Mouse (Mus musculus) stomach, embryonic 15.5 days (tissue): Measurements from ENCODE around the gene Larp7. TPM values are rescaled to one million over a fixed set of nuclear protein-coding genes. Genes with fewer than 3 reads are reported as not detected.

Experiments
- ATAC-seq: fragments of 200-750 bp; cut with Nextera tagmentation; 2 replicates; pipeline ENCODE4 v1.8.0; 2017; ENCODE audit warnings: low read depth, moderate number of reproducible peaks, moderate TSS enrichment; ENCODE audit not compliant: insufficient read depth, low FRiP score
- H3K27ac ChIP-seq: fragments of 300-500 bp; sonication (generic); 2 replicates; pipeline ENCODE4 v1.5.1; 2015; ENCODE audit warnings: mild to moderate bottlenecking, inconsistent platforms
- H3K27me3 ChIP-seq: fragments of 300-500 bp; sonication (generic); replicated peaks from 2 replicates; pipeline ENCODE4 v1.6.1; 2015; ENCODE audit warnings: inconsistent platforms
- H3K36me3 ChIP-seq: fragments of 300-500 bp; sonication (generic); 2 replicates; pipeline ENCODE4 v1.6.1; 2015; ENCODE audit warnings: inconsistent platforms
- H3K4me1 ChIP-seq: fragments of 300-500 bp; sonication (generic); 2 replicates; pipeline ENCODE4 v1.6.1; 2015; ENCODE audit warnings: inconsistent platforms
- H3K4me2 ChIP-seq: fragments of 300-500 bp; sonication (generic); 2 replicates; pipeline ENCODE4 v1.6.1; 2015; ENCODE audit warnings: mild to moderate bottlenecking, inconsistent platforms
- H3K4me3 ChIP-seq: fragments of 300-500 bp; sonication (generic); replicated peaks from 2 replicates; pipeline ENCODE4 v1.5.1; 2015; ENCODE audit warnings: inconsistent platforms
- H3K9ac ChIP-seq: fragments of 300-500 bp; sonication (generic); 2 replicates; pipeline ENCODE4 v1.6.1; 2015; ENCODE audit warnings: inconsistent platforms
- H3K9me3 ChIP-seq: fragments of 300-500 bp; sonication (generic); 2 replicates; pipeline ENCODE4 v1.6.1; 2016; ENCODE audit warnings: inconsistent platforms
- WGBS: fragments of 180-500 bp; shearing (Covaris S2); methylation state at CpG from one replicate; pipeline ENCODE4 v1.1.7; 2015; 5-methylcytosine and 5-hydroxymethylcytosine counted together
- microRNA counts: library from miRNA; unstranded; fragments of <30 nt; microRNA quantifications from one replicate; lab custom pipeline; 2016
- microRNA-seq: library from miRNA; unstranded; fragments of <30 nt; microRNA quantifications from one replicate; pipeline ENCODE4, GENCODE M21; 2016
- polyA plus RNA-seq: library from polyadenylated mRNA; unstranded; fragments of >200 nt; fragmentation: Nextera tagmentation; extraction: Ambion mirVana; gene quantifications from 2 replicates; pipeline ENCODE4 v1.2.1, GENCODE M21; 2015

The Larp7 gene
- polyA plus RNA-seq, 1 experiment from 2014 or later, result 50.9 TPM

DNA sequence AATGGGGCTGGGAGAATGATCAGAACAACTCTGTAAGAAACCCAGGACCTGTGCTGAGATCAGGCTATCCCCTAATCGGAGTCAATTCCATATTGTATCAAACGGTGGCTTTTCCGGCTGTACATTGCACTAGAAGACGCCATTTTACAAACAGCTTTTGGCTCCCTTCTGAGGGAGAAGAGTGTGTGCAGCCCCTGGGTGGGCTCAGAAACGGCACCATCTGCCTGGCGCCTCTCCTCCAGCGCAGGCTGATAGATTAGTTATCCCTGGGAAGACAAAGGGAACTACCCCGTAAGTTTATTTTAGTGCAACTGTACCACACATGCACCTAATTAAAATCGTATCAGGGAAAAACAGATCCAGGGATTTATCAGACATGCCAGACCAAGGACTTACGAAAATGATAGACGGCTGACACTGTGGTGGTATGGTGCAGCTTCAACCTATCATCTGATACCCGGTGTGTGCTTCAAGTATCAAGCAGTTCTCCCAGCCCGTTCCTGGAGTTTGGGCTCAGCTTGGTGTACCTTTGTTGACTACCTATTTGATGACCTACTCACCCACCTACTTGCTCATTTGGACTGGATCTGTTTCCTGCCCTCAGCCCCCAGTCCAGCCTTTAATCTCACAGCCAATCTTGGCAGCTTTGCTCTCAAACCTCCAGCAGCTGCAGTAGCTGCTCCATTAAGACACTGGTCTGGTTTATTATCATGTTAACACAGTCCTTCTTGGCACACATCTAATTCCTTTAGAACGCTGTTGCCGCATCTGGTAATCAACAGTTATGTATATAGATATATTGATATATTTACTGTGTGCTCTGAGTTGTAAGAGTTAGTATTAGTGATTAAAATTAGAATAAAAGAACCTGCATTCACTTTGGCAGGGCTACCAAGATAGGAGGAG lies 45.0 kb downstream of the Larp7 start:
- H3K4me2 ChIP-seq, result no peak overlapping the region
- no peaks in the 10 kb centered on the region for H3K36me3 ChIP-seq
- H3K9me3 ChIP-seq, result no peaks in the 10 kb centered on the region
- H3K27ac ChIP-seq, result no peak overlapping the region
- no peaks in the 10 kb centered on the region for H3K4me1 ChIP-seq
- WGBS, result 67% methylated on average over 15 of the region's 15 CpGs
- no peak for ATAC-seq
- no peaks in the 10 kb centered on the region for H3K27me3 ChIP-seq
- no peak overlapping the region for H3K4me3 ChIP-seq
- no peak overlapping the region for H3K9ac ChIP-seq

DNA sequence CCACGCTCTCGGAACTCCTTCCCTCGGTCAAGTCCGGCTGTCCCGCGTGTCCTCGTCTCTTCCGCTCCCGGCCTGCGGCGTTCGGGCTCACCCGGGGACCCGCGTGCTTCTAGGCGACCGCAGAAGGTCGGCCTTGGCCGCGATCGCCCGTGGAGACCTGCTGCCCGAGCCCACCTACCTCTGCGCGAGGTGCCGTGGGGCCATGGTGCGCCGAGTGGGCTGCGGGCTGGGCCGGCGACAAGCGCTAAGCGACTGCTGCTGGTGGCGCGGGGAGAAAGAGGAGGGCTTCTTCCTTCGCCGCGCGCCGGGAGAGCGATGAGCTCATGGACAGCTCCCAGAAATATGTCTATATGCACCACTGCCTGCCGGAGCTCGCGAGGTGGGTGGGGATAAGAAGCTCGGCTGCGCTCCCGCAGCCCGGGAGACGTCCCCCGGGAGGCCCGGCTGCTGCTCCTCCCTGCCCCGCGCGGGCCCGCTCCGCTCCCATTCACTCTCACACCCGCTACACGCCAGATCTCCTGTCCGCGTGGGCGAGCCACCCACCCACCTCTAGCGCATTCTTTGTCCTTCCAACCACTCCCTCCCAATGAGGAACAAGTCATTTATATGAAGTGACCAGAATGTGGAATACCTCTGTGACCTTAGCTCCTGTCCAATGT lies 54.3 kb downstream of the Larp7 start, which contains the start of gene Ank2:
Gene Ank2 (minus strand): TSS at position 609 of the 659 bp plus-strand sequence.
- Histone ChIP-seq H3K4me2 (peak within 1 kb of the TSS; percentile 99), H3K9me3 (no peaks in the 10 kb centered on the region), H3K4me3 (peak within 1 kb of the TSS; percentile 60), H3K27me3 (peaks cover 26% of the 10 kb centered on the region), H3K9ac (peak within 1 kb of the TSS; percentile 38; the same call in 1 of the 2 replicates), H3K4me1 (peaks cover 15% of the 10 kb centered on the region), H3K36me3 (no peaks in the 10 kb centered on the region), H3K27ac (no peak within 1 kb of the TSS)
- peak; percentile 79 for ATAC-seq
- under 1% methylated on average over 58 of the region's 62 CpGs for WGBS

DNA sequence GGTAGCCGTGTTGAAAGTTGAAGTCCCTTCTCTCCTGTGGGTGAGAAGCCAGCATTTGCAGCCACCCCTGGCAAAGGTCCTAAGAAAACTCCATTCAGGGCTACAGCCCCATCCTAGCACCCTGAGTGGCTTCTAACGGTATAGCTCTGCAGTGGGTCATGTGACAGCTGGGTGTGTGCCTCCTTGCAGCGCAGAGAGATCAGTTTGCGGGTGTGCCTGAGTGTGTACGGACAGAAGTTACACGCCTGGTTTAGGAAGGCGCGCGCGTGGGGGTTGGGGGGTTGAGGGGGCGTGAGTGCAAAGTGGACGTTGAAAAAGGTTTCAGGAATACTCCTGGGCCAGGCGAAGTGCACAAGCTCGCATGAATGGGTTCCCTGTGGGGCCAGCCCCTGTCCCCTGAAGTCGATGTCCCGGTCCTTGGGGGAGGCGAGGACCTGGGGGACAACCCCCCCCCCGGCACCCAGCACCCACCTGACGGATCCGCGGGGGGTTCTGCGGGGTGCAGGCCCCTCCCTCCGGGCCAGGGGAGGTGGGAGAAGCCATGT lies 54.9 kb downstream of the Larp7 start:
- no peaks in the 10 kb centered on the region for H3K36me3 ChIP-seq
- H3K9me3 ChIP-seq, result no peaks in the 10 kb centered on the region
- no peak overlapping the region for H3K27ac ChIP-seq
- H3K4me1 ChIP-seq, result peaks cover 15% of the 10 kb centered on the region
- peak overlapping the region; percentile 38; the same call in 1 of the 2 replicates for H3K9ac ChIP-seq
- H3K27me3 ChIP-seq, result peaks cover 26% of the 10 kb centered on the region
- H3K4me3 ChIP-seq, result peak overlapping the region; percentile 60
- peak overlapping the region; percentile 99 for H3K4me2 ChIP-seq
- WGBS, result under 1% methylated on average over 23 of the region's 23 CpGs
- ATAC-seq, result peak; percentile 78; the same call in 1 of the 2 replicates

DNA sequence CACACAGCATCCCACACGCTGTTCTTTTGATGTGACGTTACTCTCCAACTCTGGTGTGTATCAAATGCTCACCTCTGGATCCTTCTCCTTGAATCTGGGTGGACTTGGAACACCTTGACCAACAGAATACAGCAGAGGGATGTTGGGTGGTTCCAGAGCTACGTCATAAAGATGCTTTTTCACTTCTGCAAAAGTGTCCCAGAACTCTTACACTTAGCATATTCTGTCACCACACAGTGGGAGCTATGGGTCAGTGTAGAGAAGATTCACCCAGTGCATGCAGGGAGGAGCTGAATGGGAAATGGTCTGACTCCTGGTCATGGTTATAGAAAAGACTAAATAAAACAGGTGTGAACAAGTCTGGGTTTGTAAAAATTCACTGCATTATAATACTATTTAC lies 60.5 kb downstream of the Larp7 start:
- Histone ChIP-seq H3K27me3 (peaks cover 3% of the 10 kb centered on the region; the same call in 1 of the 2 replicates), H3K4me2 (no peak overlapping the region), H3K9me3 (no peaks in the 10 kb centered on the region), H3K4me1 (no peaks in the 10 kb centered on the region), H3K27ac (no peak overlapping the region), H3K9ac (no peak overlapping the region), H3K36me3 (no peaks in the 10 kb centered on the region), H3K4me3 (no peak overlapping the region)
- 86% methylated on average over 3 of the region's 3 CpGs for WGBS
- ATAC-seq, result no peak

DNA sequence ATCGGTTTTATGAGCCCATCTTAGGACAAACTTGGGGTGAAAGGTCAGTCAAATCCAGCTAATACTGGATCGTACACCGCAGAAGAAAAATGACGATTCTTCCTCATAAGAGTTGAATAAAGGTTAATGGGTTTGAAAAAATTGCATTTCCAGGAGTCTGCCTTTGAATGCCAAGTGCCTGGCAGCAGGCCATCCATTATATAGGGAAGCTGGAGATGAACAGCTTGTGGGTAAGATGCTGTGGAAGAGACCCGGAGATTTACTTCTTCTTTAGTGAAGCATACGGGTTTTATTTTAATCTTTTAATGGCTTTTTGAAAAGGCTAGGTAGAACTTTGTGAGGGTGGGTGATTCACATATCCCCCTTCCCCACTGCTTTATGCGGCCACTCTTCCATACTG lies 65.8 kb downstream of the Larp7 start:
- ATAC-seq, result no peak

More for the DNA sequence above, 65.8 kb downstream of the Larp7 start:
- no peaks in the 10 kb centered on the region for H3K36me3 ChIP-seq
- H3K4me2 ChIP-seq, result no peak overlapping the region
- no peaks in the 10 kb centered on the region for H3K4me1 ChIP-seq
- no peaks in the 10 kb centered on the region for H3K9me3 ChIP-seq
- H3K27ac ChIP-seq, result no peak overlapping the region
- H3K27me3 ChIP-seq, result no peaks in the 10 kb centered on the region
- H3K9ac ChIP-seq, result no peak overlapping the region
- no peak overlapping the region for H3K4me3 ChIP-seq
- 73% methylated on average over 7 of the region's 7 CpGs for WGBS

MicroRNA genes within 50 kb of the gene (microRNA counts, 519-probe panel; counts per million panel counts)
- microRNA mmu-miR-302a (lab: Ali Mortazavi, UCI) (not detected), microRNA mmu-miR-302b (lab: Ali Mortazavi, UCI) (not detected), microRNA mmu-miR-302c (lab: Ali Mortazavi, UCI) (not detected), microRNA mmu-miR-302d (lab: Ali Mortazavi, UCI) (1,494 counts per million, percentile 7 among the panel's probes with 10 or more counts), microRNA mmu-miR-367 (lab: Ali Mortazavi, UCI) (2,742 counts per million, percentile 67 among the panel's probes with 10 or more counts)

Small RNA genes within 50 kb of the gene (microRNA-seq; reads per million reads assigned to microRNA genes)
- gene Mir302a, result 63.2 reads per million, percentile 44 among the genes with 10 or more reads in this experiment
- gene Mir302b, result 36.7 reads per million, percentile 38 among the genes with 10 or more reads in this experiment
- gene Mir302c, result 4.1 reads per million, percentile 16 among the genes with 10 or more reads in this experiment
- 63.5 reads per million, percentile 44 among the genes with 10 or more reads in this experiment for gene Mir302d
- not detected for gene Mir367

Other genes starting within 250 kb of the Larp7 start
- 32.0 and 32.2 TPM in 2 replicates for gene Ank2, start 54.0 kb downstream of the Larp7 start, polyA plus RNA-seq
- 7.2 and 8.1 TPM in 2 replicates for gene Zgrf1, start 140 bp upstream of the Larp7 start, polyA plus RNA-seq
- 0.08 TPM in 1 of 2 replicates, not detected in the other for gene Neurog2, start 79.8 kb upstream of the Larp7 start, polyA plus RNA-seq
- 3.2 and 3.6 TPM in 2 replicates for gene Alpk1, start 227.2 kb upstream of the Larp7 start, polyA plus RNA-seq
- 7.5 and 8.1 TPM in 2 replicates for gene Tifa, start 236.5 kb upstream of the Larp7 start, polyA plus RNA-seq